Mouse (Mus musculus) thymus, adult 2 months (tissue): ENCODE results near the gene Dst. TPM values are rescaled to one million over a fixed set of nuclear protein-coding genes. Genes with fewer than 3 reads are reported as not detected.

ENCODE experiments used
- DNase-seq: peaks from one replicate; pipeline ENCODE4 v3.0.0; 2021
- H3K27ac ChIP-seq: fragments of 200-500 bp; 2 replicates; pipeline ENCODE4 v1.5.1; 2012; ENCODE audit warnings: low read length, control low read depth; ENCODE audit not compliant: control insufficient read depth, insufficient read depth
- H3K27me3 ChIP-seq: fragments of 200-500 bp; 2 replicates; pipeline ENCODE4 v1.6.1; 2012; ENCODE audit warnings: mild to moderate bottlenecking, low read length, moderate library complexity, mixed read lengths; ENCODE audit not compliant: control insufficient read depth, insufficient read depth
- H3K36me3 ChIP-seq: fragments of 200-500 bp; 2 replicates; pipeline ENCODE4 v1.6.1; 2012; ENCODE audit warnings: mild to moderate bottlenecking, low read length, moderate library complexity; ENCODE audit not compliant: control insufficient read depth, insufficient read depth
- H3K4me1 ChIP-seq: fragments of 200-500 bp; replicated peaks from 2 replicates; pipeline ENCODE4 v1.6.1; 2012; ENCODE audit warnings: low read length; ENCODE audit not compliant: control insufficient read depth, insufficient read depth
- H3K4me3 ChIP-seq: fragments of 200-500 bp; 2 replicates; pipeline ENCODE4 v1.5.1; 2012; ENCODE audit warnings: mild to moderate bottlenecking, low read length, control low read depth, moderate library complexity; ENCODE audit not compliant: control insufficient read depth, insufficient read depth
- CTCF ChIP-seq: fragments of 200-500 bp; IDR thresholded peaks from 2 replicates; pipeline ENCODE4 v1.5.1; 2012; ENCODE audit warnings: mild to moderate bottlenecking, control low read depth, low read length, moderate library complexity, borderline replicate concordance; ENCODE audit not compliant: control insufficient read depth, poor library complexity, insufficient read depth; ENCODE audit errors: extremely low read depth
- POLR2A ChIP-seq: fragments of 200-500 bp; IDR thresholded peaks from 2 replicates; pipeline ENCODE4 v1.6.1; 2012; ENCODE audit warnings: mild to moderate bottlenecking, low read length, control low read depth, moderate library complexity; ENCODE audit not compliant: control insufficient read depth, poor library complexity, insufficient read depth; ENCODE audit errors: extremely low read depth
- WGBS: fragments of 180-500 bp; shearing (Covaris S2); methylation state at CpG from one replicate; pipeline ENCODE4 v1.1.7; 2018; 5-methylcytosine and 5-hydroxymethylcytosine counted together
- polyA plus RNA-seq: library from polyadenylated mRNA; depleted of rRNA; stranded (reverse); fragments of >200 nt; gene quantifications from 2 replicates; pipeline ENCODE4 v1.2.3, GENCODE M21; 2012

The Dst gene
- polyA plus RNA-seq, 1 experiment: 24.2 TPM

GRCm38 (mm10) chr1:34148039-34148438 is 240.0 kb downstream of the Dst start:
- H3K36me3 ChIP-seq: no peaks in the 10 kb centered on the region
- no peak for DNase-seq
- TF ChIP-seq CTCF (no peak), POLR2A (no peak)
- 98% methylated on average over 11 of the region's 11 CpGs for WGBS
- no peak overlapping the region for H3K4me3 ChIP-seq
- no peaks in the 10 kb centered on the region for H3K4me1 ChIP-seq
- H3K27ac ChIP-seq: no peak overlapping the region
- H3K27me3 ChIP-seq: no peaks in the 10 kb centered on the region

GRCm38 (mm10) chr1:34150416-34151093 is 242.5 kb downstream of the Dst start:
- H3K4me1 ChIP-seq: no peaks in the 10 kb centered on the region
- no peaks in the 10 kb centered on the region for H3K27me3 ChIP-seq
- no peak overlapping the region for H3K4me3 ChIP-seq
- WGBS: 89% methylated on average over 10 of the region's 10 CpGs
- no peak for TF ChIP-seq CTCF
- no peak for TF ChIP-seq POLR2A
- H3K36me3 ChIP-seq: no peaks in the 10 kb centered on the region
- H3K27ac ChIP-seq: no peak overlapping the region; the same call in 1 of the 2 replicates
- no peak for DNase-seq

- no peak for DNase-seq
- no peak overlapping the region for H3K4me3 ChIP-seq
- H3K36me3 ChIP-seq: no peaks in the 10 kb centered on the region
- no peaks in the 10 kb centered on the region for H3K27me3 ChIP-seq
- no peak for TF ChIP-seq CTCF
- TF ChIP-seq POLR2A: no peak
- WGBS: 90% methylated on average over 5 of the region's 5 CpGs
- no peak overlapping the region for H3K27ac ChIP-seq
- no peaks in the 10 kb centered on the region for H3K4me1 ChIP-seq
These were observed 244.7 kb downstream of the Dst start for GRCm38 (mm10) chr1:34152683-34153082.

- Histone ChIP-seq H3K27me3 (no peaks in the 10 kb centered on the region), H3K36me3 (no peaks in the 10 kb centered on the region), H3K27ac (no peak overlapping the region), H3K4me3 (no peak overlapping the region), H3K4me1 (no peaks in the 10 kb centered on the region)
- no peak for TF ChIP-seq POLR2A
- no peak for TF ChIP-seq CTCF
- DNase-seq: no peak
- WGBS: 92% methylated on average over 7 of the region's 7 CpGs
These were observed 248.0 kb downstream of the Dst start for GRCm38 (mm10) chr1:34156058-34156457.

GRCm38 (mm10) chr1:34157702-34158101 is 249.7 kb downstream of the Dst start:
- 96% methylated on average over 10 of the region's 10 CpGs for WGBS
- H3K4me3 ChIP-seq: no peak overlapping the region
- DNase-seq: no peak
- H3K27ac ChIP-seq: no peak overlapping the region
- TF ChIP-seq POLR2A (no peak), CTCF (no peak)
- H3K4me1 ChIP-seq: no peaks in the 10 kb centered on the region
- H3K36me3 ChIP-seq: no peaks in the 10 kb centered on the region
- H3K27me3 ChIP-seq: no peaks in the 10 kb centered on the region

GRCm38 (mm10) chr1:34158822-34159221 is 250.8 kb downstream of the Dst start:
- Histone ChIP-seq H3K4me3 (no peak overlapping the region), H3K27ac (no peak overlapping the region), H3K36me3 (no peaks in the 10 kb centered on the region), H3K27me3 (no peaks in the 10 kb centered on the region), H3K4me1 (no peaks in the 10 kb centered on the region)
- TF ChIP-seq POLR2A: no peak
- TF ChIP-seq CTCF: no peak
- DNase-seq: no peak
- WGBS: 94% methylated on average over 11 of the region's 11 CpGs

- no peak for DNase-seq
- no peak overlapping the region for H3K4me3 ChIP-seq
- TF ChIP-seq CTCF (no peak), POLR2A (no peak)
- H3K27ac ChIP-seq: no peak overlapping the region
- WGBS: 93% methylated on average over 7 of the region's 7 CpGs
- no peaks in the 10 kb centered on the region for H3K4me1 ChIP-seq
- no peaks in the 10 kb centered on the region for H3K36me3 ChIP-seq
- H3K27me3 ChIP-seq: no peaks in the 10 kb centered on the region
These were observed 251.9 kb downstream of the Dst start for GRCm38 (mm10) chr1:34159898-34160297.
